Comparison of ENCODE assay signal across 15 mouse cellular contexts in the genomic region with DNA sequence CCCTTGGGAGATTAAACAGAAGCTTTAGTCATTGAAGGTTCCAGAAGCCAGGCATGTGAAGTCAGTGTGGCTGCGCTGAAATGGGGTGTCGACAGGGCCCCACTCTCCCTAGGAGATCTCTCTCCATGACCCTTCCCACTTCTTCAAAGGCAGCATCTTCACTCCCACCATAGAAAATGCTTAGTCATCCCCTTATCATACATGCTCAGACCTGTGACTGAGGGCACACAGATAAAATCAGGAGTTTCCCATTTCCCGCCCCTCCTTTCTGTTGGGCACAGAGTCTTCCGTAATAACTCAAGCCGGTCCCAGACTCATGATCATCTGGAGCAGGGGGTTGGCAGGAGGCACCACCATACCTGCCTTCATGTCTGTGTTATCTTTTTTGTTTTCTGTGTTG. TPM values are rescaled to one million over a fixed set of nuclear protein-coding genes. Genes with fewer than 3 reads are reported as not detected.
"Had no signal": no experiment of that assay in that cellular context is flagged by ENCODE, and none has a peak within 500 bp of the region (broad histone marks: within the 10 kb centered on the region; RNA-seq: fewer than 3 reads in every experiment).

No protein-coding gene starts in this region.

- H3K36me3 ChIP-seq: intestine, embryonic 15.5 days; limb, embryonic 12.5 days; midbrain, embryonic 12.5 days had no signal

- H3K4me3 ChIP-seq: intestine, embryonic 15.5 days; limb, embryonic 12.5 days; midbrain, embryonic 12.5 days had no signal

- H3K27me3 ChIP-seq: intestine, embryonic 15.5 days; limb, embryonic 12.5 days had no signal

- ATAC-seq: intestine, embryonic 15.5 days; midbrain, embryonic 16.5 days had no signal

- H3K27ac ChIP-seq: intestine, embryonic 15.5 days; limb, embryonic 12.5 days; midbrain, embryonic 12.5 days had no signal

- H3K4me2 ChIP-seq: intestine, embryonic 15.5 days; limb, embryonic 12.5 days; lung, embryonic 14.5 days; midbrain, embryonic 12.5 days had no signal

- DNase-seq: kidney, adult 18-20 months; kidney, postnatal 10 days; lung, embryonic 14.5 days; lung, postnatal 10 days; lung, postnatal 4 days; right cerebral cortex, postnatal 4 days; spleen, adult 18-20 months; thymus, adult 2 months; thymus, postnatal 25 days had no signal

- H3K9ac ChIP-seq: intestine, embryonic 15.5 days; limb, embryonic 12.5 days; lung, embryonic 14.5 days; midbrain, embryonic 12.5 days had no signal

- H3K9me3 ChIP-seq: intestine, embryonic 15.5 days; limb, embryonic 12.5 days; midbrain, embryonic 12.5 days had no signal

- H3K4me1 ChIP-seq: intestine, embryonic 15.5 days; midbrain, embryonic 12.5 days had no signal

RNA-seq across cellular contexts. Expression of gene Tfap2c, which starts 41.4 kb away (rescaled TPM):
- total RNA-seq: liver, adult 2 months; megakaryocyte, adult 5-6 weeks had no signal
- polyA plus RNA-seq: liver, adult 2 months had no signal
